Mouse (Mus musculus) monocyte, adult 2 months (primary cell): ENCODE measurements at regions not wholly inside any gene's neighbourhood (a gene's known extent, or its start where the extent isn't known, plus 50 kb on each side); places are given as distances from the start of the nearest gene placed in this dataset.

Experiments
- DNase-seq, 2 experiments: peaks; one replicate each; pipeline ENCODE4 v3.0.0; 2022; ENCODE audit warnings: low spot score in 2 of 2, low read depth in 1 of 2

- DNase-seq = no peak
Measured at GRCm38 (mm10) chr8:8562268-8562667, 98.8 kb downstream of the Efnb2 start.

GRCm38 (mm10) chr8:8558050-8558449 lies 103.0 kb downstream of the Efnb2 start:
- DNase-seq = no peak

- no peak for DNase-seq
Measured at GRCm38 (mm10) chr8:8556152-8556551, 104.9 kb downstream of the Efnb2 start.

- no peak for DNase-seq
Measured at GRCm38 (mm10) chr8:8554691-8555090, 106.4 kb downstream of the Efnb2 start.

- no peak for DNase-seq
Measured at GRCm38 (mm10) chr8:8552779-8553178, 108.3 kb downstream of the Efnb2 start.

GRCm38 (mm10) chr8:8536626-8537025 lies 124.4 kb downstream of the Efnb2 start:
- DNase-seq = no peak

GRCm38 (mm10) chr8:8534787-8535186 lies 126.3 kb downstream of the Efnb2 start:
- no peak for DNase-seq

GRCm38 (mm10) chr8:8532907-8533306 lies 128.1 kb downstream of the Efnb2 start:
- DNase-seq = no peak

GRCm38 (mm10) chr8:8530540-8530939 lies 130.5 kb downstream of the Efnb2 start:
- DNase-seq = no peak

GRCm38 (mm10) chr8:8521532-8521931 lies 139.5 kb downstream of the Efnb2 start:
- no peak for DNase-seq

- no peak for DNase-seq
Measured at GRCm38 (mm10) chr8:8519772-8520191, 141.3 kb downstream of the Efnb2 start.

- no peak for DNase-seq
Measured at GRCm38 (mm10) chr8:8517599-8517998, 143.4 kb downstream of the Efnb2 start.

GRCm38 (mm10) chr8:8516272-8516671 lies 144.8 kb downstream of the Efnb2 start:
- DNase-seq = peak; percentile 14 to 21

- no peak for DNase-seq
Measured at GRCm38 (mm10) chr8:8499921-8500320, 161.1 kb downstream of the Efnb2 start.

GRCm38 (mm10) chr8:8498753-8499152 lies 162.3 kb downstream of the Efnb2 start:
- no peak for DNase-seq

- DNase-seq = no peak
Measured at GRCm38 (mm10) chr8:8495472-8495871, 165.6 kb downstream of the Efnb2 start.

GRCm38 (mm10) chr8:8494281-8494680 lies 166.8 kb downstream of the Efnb2 start:
- no peak for DNase-seq

GRCm38 (mm10) chr8:8491908-8492307 lies 169.1 kb downstream of the Efnb2 start:
- DNase-seq = no peak

GRCm38 (mm10) chr8:8489784-8490183 lies 171.3 kb downstream of the Efnb2 start:
- DNase-seq = no peak

GRCm38 (mm10) chr8:8488695-8489571 lies 172.1 kb downstream of the Efnb2 start:
- no peak for DNase-seq

- DNase-seq = no peak
Measured at GRCm38 (mm10) chr8:8488191-8488694, 172.8 kb downstream of the Efnb2 start.

- no peak for DNase-seq
Measured at GRCm38 (mm10) chr8:8487706-8488105, 173.3 kb downstream of the Efnb2 start.

GRCm38 (mm10) chr8:8486866-8487265 lies 174.2 kb downstream of the Efnb2 start:
- DNase-seq = no peak
